Mouse (Mus musculus) cerebral cortex, adult 2 months (tissue): ENCODE data around the gene Tenm4.

ENCODE experiments used
- WGBS: fragments of 180-500 bp; shearing (Covaris S2); methylation state at CpG from one replicate; pipeline ENCODE4 v1.1.7; 2018; 5-methylcytosine and 5-hydroxymethylcytosine counted together

Gene Tenm4

DNA sequence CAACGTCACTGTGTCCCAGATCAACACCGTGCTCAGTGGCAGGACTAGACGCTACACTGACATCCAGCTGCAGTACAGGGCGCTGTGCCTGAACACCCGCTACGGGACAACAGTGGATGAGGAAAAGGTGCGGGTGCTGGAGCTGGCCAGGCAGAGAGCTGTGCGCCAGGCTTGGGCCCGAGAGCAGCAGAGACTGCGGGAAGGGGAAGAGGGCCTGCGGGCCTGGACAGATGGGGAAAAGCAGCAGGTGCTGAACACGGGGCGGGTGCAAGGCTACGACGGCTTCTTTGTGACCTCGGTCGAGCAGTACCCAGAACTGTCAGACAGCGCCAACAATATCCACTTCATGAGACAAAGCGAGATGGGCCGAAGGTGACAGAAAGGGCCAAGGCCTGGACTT is 735.2 kb downstream of the Tenm4 start:
- 92% methylated on average over 20 of the region's 20 CpGs for WGBS

DNA sequence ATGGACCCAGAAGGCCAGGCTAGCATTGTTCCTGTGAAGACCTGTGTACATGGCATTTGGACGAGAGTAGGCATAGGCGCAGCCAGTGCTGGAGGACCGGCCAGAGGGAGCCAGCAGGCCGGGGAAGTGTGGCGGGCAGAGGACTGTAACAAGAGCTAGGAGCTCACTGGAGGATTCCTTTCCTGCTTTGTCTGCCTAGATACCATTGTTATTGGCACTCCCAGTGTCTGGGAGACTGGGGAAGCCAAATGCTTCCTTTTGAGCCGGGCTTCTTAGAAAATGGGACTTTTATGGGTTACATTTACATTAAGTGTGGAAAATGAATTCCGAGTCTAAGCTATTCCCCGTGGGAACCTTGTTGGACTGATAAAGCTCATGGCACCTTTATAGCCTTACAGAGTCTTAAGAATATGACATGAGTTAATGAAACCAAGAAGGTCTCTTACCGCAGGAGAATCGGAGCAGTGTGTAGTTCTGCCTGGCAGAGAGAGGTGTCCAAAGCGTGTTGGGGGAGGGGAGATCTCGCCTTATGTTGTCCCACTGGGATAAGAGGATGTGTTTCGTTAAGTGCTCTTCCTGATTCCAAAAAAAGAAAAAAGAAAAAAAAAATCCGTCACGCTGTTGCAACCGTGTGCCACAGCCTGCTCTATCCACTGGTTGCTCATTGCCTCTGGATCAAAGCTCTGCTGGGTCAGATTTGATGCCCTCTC is 737.1 kb downstream of the Tenm4 start:
- WGBS, result 61% methylated on average over 16 of the region's 16 CpGs

DNA sequence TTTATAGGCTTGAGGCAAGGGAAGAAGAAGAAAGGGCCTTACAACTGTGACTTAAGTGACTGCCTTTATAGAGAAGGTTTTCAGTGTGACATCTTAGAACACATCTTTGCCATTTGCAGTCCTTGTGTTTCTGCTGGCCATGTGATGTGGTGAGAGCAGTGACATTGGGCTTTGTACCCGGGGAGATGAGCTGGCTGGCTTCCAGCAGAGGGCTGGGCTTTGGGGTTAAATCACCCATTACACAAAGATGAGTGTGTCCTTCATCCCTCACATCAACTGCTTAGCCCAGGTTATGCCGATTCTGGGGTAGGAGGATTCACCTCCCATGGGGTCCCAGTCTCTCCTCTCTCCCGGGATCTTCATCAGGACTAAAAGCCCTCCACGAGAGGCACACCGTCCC is 738.8 kb downstream of the Tenm4 start:
- WGBS, result 83% methylated on average over 5 of the region's 5 CpGs

DNA sequence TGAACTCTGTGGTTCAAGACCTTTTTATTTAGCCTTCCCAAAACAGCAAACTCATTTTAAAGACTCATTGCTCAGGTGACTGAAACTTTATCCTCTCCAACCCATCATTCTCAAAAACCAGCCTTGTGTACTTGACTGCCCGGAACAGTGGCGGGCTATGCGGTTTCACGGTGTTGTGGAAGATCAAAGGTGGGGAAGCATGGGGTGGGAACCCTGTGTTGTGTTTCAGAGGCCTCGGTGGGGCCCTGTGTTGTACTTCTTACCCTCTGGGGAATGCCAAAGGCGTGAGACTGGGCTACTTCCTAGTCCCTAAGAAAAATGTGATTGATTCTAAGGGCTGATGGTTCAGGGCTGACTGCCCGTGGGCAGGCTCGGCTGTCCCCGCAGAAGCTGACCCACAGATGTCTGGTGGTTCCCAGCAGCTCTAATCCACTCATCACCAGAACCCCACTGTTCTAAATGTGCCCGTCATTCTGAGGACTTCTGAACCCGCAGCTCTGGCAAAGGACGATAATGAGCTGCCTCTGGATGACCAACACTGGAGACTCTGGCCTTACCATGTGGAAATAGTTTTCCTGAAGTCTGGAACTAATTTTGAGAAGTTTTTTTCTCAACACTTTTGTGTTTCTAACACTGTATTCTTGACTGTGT is 739.4 kb downstream of the Tenm4 start:
- WGBS, result 88% methylated on average over 12 of the region's 12 CpGs

DNA sequence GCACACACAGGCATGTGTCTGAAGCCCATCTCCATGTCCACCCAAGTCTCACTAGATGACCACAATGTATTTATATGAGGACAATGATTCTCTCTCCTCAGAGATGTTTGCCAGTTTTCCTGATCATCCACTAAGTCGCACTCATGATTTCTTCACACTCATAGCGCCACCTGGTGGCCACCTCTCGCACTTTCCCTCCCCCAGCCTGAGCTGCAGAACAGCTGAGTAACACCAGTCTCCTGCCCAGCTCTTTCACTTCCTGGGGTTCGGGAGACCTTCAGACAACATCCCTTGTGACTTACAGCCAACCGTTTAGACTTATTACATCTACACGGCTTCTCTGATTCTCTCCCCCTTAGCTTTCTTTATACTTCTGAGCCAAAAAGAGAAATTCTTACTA is 743.0 kb downstream of the Tenm4 start:
- WGBS, result 3% methylated on average over 6 of the region's 6 CpGs

DNA sequence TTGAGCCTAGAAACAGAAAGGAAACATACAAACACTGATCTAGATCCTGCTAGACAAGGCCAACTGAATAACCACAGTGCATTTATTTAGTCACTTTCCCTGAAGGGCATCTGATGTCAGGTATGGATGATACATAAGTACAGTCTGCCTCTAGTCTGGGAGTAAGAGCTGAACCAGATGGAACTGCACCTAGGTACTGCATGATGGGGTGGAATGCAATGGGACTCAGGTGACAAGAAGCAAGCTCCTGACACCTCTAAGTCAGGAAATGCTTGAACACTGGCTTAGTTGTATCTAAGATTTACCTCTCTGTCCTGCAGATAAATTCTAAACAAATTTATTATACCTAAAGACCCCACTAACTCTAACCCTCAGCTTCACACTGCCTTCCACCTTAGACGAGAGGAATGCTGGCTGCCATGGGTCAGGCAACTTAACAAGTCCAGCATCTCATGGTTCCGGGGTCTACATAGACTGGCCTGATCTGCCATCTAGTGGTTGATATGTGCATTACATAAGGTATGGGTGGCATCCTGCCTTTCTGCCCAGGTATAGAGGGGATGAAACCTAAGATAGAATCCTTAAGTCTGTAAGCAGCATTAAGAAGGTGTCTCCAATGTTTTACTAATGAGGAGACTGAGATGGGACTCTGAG is 744.5 kb downstream of the Tenm4 start:
- WGBS, result 0% methylated on average over 2 of the region's 2 CpGs

DNA sequence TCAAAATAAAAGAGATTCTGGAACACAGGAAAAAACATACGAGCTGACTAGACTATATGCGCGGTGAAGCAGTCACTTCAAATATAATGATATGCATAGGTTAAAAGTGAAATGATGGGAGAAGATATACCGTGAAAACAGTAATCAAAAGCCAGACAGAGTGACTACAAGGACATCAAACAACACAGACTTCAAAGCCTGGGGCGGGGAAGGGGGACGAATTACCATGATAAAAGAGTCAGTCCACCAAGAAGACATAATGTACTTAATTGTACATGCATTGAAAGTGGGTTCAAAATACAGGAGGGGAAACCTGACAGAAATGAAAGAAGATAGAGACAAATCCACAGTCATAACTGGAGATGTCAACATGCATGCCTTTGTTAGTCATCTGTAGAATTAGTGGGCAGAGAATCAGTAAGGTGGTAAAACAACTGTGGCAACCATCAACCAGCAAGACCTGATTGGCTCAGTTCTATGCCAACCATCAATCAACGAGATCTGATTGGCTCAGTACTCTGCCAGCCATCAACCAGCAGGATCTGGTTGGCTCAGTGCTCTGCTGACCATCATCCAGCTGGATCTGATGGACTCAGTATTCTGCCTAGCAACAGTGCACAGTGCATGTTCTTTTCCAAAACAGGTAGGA is 749.5 kb downstream of the Tenm4 start:
- WGBS, result 60% methylated on average over 7 of the region's 7 CpGs

DNA sequence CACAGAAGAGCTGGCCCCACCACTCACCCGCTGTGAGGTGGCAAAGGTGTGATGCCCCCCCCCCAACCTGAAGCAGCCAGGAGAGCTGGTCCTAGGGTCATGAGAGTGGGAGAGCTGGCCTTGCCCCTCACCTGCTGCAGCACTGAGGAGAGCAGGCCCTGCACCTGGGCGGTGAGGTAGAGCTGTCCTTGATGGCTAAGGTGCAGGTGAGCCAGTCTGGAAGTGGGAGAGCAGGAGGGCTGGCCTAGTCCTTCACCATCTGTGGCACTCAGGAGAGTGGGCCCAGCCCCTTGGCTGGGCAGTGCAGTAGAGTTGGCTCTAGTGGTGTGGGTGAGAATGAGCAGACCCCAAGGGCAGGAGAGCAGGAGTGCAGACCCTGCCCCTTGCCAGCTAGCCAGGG is 751.9 kb downstream of the Tenm4 start:
- WGBS, result 97% methylated on average over 2 of the region's 2 CpGs

DNA sequence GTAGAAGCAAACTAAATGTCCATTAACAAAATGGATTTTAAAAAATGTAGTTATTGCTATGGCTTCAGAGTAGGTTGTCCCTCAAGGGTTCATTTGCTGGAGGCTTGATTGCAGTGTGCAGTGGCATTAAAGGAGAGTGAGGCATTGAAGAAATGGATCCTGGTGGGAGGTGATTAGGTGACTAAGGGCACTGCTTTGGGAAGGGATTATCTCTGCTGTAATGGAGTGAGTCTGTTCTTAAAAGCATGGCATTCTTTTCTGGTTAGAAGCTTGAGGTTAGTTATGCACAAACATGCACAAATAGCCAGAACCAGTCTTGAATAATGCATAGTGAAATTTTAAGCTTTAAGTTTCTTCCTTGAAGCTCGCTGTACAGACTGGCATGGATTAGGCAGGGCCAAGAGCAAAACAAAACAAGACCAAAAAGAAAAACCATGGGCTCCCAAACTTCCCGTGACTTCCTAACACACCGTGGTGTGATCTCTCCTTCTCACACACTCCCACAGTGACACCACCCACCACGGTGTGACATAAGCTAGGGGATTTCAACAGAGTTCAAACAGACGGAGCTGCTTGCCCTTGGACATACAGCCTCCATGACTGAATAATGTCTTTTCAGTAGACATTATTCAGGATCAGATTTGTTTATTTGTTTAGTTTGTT is 772.8 kb downstream of the Tenm4 start:
- WGBS, result 44% methylated on average over 5 of the region's 5 CpGs

DNA sequence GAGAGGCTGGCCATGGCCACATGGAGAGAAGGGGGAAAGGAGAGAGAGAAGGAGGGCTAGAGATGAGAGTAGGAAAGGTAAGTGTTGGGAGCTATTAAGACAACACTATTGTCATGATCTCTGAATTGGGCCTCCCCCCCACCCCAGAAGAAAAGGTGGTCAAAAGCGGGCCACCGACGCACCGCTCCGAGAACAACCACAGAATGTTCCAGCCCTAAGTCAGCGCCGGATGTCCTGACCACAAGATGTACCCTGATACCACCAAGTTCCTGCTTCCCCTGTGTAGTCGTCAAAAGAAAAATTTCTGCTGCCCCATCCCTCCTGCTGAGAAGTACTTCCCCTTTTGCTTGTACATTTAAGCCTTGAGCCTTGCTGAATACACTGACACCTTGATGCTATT is 775.5 kb downstream of the Tenm4 start:
- 82% methylated on average over 8 of the region's 8 CpGs for WGBS

DNA sequence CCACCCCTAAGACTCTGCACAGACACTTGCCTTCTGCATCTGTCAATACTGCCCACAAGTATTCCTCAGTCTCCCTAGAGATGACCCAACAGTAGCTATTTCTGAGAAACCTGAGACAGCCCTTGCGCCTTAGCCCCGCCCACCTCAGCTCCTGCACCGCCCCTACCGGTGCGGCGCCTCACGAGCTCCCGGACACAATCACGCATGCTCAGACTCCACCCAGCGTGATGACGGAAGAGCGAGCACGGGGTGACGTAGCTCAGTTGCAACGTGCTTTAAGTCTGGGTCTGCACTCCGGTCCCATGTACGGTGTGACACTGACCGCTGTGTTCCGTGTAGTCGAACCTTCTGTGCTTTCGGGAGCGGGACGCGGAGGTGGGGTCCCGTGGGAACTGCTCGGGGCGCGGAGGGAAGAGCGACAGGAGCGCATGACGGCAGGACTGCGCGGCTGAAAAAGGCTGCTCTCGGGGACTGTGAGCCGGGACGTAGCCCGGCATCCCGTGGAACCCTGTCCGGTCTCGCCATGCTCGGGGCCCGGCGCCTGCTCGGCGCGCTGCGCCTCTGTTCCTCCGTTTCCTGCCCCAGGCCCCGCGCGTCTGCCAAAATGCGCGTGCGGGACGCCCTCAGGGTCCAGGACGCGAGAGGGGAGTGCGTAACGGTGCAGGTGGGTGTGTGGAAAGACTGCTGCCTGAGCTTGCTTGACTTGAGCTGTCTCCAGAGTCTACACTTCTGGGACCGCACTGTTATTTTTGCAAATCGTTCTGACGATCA is 780.4 kb downstream of the Tenm4 start, which contains the start of gene Nars2:
Nars2 (plus strand) TSS at position 225 of the 771 bp plus-strand sequence.
- WGBS, result under 1% methylated on average over 62 of the region's 62 CpGs

DNA sequence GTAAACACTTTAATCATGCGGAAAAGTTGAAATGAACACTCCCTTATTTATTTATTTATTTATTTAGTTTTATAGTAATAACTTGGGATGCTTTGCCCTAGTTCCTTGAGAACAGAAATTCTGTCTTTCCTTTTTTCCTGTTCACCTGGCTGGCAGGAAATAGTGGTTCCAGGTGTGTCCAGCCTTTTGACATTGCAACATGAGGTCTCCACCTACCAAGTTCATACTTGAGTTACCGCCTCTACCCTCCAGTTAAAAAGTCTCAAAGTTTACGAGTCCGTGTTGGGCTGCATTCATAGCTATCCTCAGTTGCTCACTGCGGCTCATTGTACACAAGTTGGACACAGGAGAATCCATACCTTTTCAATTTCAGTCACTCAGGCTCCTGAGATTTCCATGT is 781.0 kb downstream of the Tenm4 start:
- 30% methylated on average over 5 of the region's 5 CpGs for WGBS

DNA sequence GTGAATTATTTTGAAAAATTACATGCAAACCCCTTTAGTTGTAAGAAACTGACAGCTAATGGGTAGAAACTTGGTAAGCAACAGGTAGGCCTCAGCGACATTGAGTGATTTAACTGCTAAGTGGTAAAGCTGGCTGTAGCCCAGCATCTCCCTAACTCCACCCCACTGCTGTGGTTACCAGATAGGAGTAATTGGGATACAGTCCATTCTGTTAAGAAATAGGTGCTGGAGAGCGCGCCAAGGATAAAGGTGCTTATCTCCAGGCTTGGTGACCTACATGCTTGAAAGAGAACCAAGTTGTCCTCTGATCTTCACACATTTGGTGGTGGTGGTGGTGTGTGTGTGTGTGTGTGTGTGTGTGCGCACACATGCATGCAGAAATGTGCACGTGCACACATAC is 788.1 kb downstream of the Tenm4 start:
- 98% methylated on average over 5 of the region's 5 CpGs for WGBS
